Mouse (Mus musculus) erythroblast, embryonic 14.5 days (primary cell): Measurements from ENCODE around the gene Optc. TPM values are rescaled to one million over a fixed set of nuclear protein-coding genes. Genes with fewer than 3 reads are reported as not detected.

ENCODE experiments used
- H3K27me3 ChIP-seq: 2 replicates; pipeline ENCODE4 v1.6.1; 2012; ENCODE audit warnings: inconsistent platforms; ENCODE audit not compliant: control insufficient read depth
- H3K36me3 ChIP-seq: 2 replicates; pipeline ENCODE4 v1.6.1; 2012; ENCODE audit warnings: mild to moderate bottlenecking, inconsistent platforms; ENCODE audit not compliant: control insufficient read depth
- H3K4me1 ChIP-seq: 2 replicates; pipeline ENCODE4 v1.6.1; 2012; ENCODE audit warnings: inconsistent platforms; ENCODE audit not compliant: control insufficient read depth
- H3K4me3 ChIP-seq: replicated peaks from 2 replicates; pipeline ENCODE3; 2012; ENCODE audit warnings: moderate library complexity, mild to moderate bottlenecking, inconsistent platforms
- H3K9me3 ChIP-seq: 2 replicates; pipeline ENCODE4 v1.6.1; 2012; ENCODE audit warnings: low read length, inconsistent platforms, mixed read lengths; ENCODE audit not compliant: control insufficient read depth
- GATA1 ChIP-seq: IDR thresholded peaks from 2 replicates; pipeline ENCODE4 v1.6.1; 2012; ENCODE audit warnings: low read length, inconsistent platforms, mixed read lengths
- TAL1 ChIP-seq: IDR thresholded peaks from 3 replicates; pipeline ENCODE4 v1.6.1; 2012; ENCODE audit warnings: low read length, inconsistent platforms, mixed read lengths
- polyA plus RNA-seq: library from polyadenylated mRNA; stranded (reverse); fragments of >175 nt; gene quantifications from 2 replicates; pipeline ENCODE4 v1.2.3, GENCODE M21; 2012

Optc gene
- polyA plus RNA-seq, 1 experiment, result not detected

GRCm38 (mm10) chr1:133859257-133859656, 48.5 kb downstream of the Optc start:
- Histone ChIP-seq H3K4me1 (peaks cover 57% of the 10 kb centered on the region), H3K4me3 (no peak overlapping the region), H3K36me3 (no peaks in the 10 kb centered on the region), H3K27me3 (peaks cover 48% of the 10 kb centered on the region), H3K9me3 (no peaks in the 10 kb centered on the region; the same call in 1 of the 2 replicates)
- no peak for TF ChIP-seq GATA1
- TF ChIP-seq TAL1, result no peak

GRCm38 (mm10) chr1:133857781-133858180, 50.0 kb downstream of the Optc start:
- Histone ChIP-seq H3K4me3 (no peak overlapping the region), H3K36me3 (no peaks in the 10 kb centered on the region), H3K4me1 (peaks cover 49% of the 10 kb centered on the region), H3K9me3 (no peaks in the 10 kb centered on the region; the same call in 1 of the 2 replicates), H3K27me3 (peaks cover 53% of the 10 kb centered on the region)
- TF ChIP-seq TAL1, result no peak
- TF ChIP-seq GATA1, result no peak

GRCm38 (mm10) chr1:133857171-133857570, 50.6 kb downstream of the Optc start:
- TF ChIP-seq TAL1 (no peak), GATA1 (no peak)
- Histone ChIP-seq H3K4me3 (no peak overlapping the region), H3K4me1 (peaks cover 49% of the 10 kb centered on the region), H3K27me3 (peaks cover 59% of the 10 kb centered on the region), H3K9me3 (no peaks in the 10 kb centered on the region; the same call in 1 of the 2 replicates), H3K36me3 (no peaks in the 10 kb centered on the region)

GRCm38 (mm10) chr1:133856655-133857054, 51.1 kb downstream of the Optc start:
- Histone ChIP-seq H3K4me3 (no peak overlapping the region), H3K9me3 (no peaks in the 10 kb centered on the region; the same call in 1 of the 2 replicates), H3K4me1 (peaks cover 49% of the 10 kb centered on the region), H3K36me3 (no peaks in the 10 kb centered on the region), H3K27me3 (peaks cover 63% of the 10 kb centered on the region)
- TF ChIP-seq TAL1 (no peak), GATA1 (no peak)

GRCm38 (mm10) chr1:133856133-133856541, 51.7 kb downstream of the Optc start:
- H3K9me3 ChIP-seq, result no peaks in the 10 kb centered on the region; the same call in 1 of the 2 replicates
- no peak for TF ChIP-seq TAL1
- no peak for TF ChIP-seq GATA1
- peaks cover 49% of the 10 kb centered on the region for H3K4me1 ChIP-seq
- peaks cover 66% of the 10 kb centered on the region for H3K27me3 ChIP-seq
- H3K4me3 ChIP-seq, result no peak overlapping the region
- no peaks in the 10 kb centered on the region for H3K36me3 ChIP-seq

- peaks cover 68% of the 10 kb centered on the region for H3K27me3 ChIP-seq
- H3K4me1 ChIP-seq, result peaks cover 46% of the 10 kb centered on the region
- TF ChIP-seq GATA1 (no peak), TAL1 (no peak)
- no peaks in the 10 kb centered on the region for H3K36me3 ChIP-seq
- H3K9me3 ChIP-seq, result no peaks in the 10 kb centered on the region; the same call in 1 of the 2 replicates
- H3K4me3 ChIP-seq, result no peak overlapping the region
Observed at GRCm38 (mm10) chr1:133855274-133856017, 52.4 kb downstream of the Optc start.

- peaks cover 68% of the 10 kb centered on the region for H3K27me3 ChIP-seq
- H3K4me3 ChIP-seq, result peak overlapping the region; percentile 32
Observed at GRCm38 (mm10) chr1:133854421-133855273, 53.2 kb downstream of the Optc start.

More at GRCm38 (mm10) chr1:133854421-133855273, 53.2 kb downstream of the Optc start:
- TF ChIP-seq TAL1 (no peak), GATA1 (no peak)
- Histone ChIP-seq H3K9me3 (no peaks in the 10 kb centered on the region; the same call in 1 of the 2 replicates), H3K36me3 (no peaks in the 10 kb centered on the region), H3K4me1 (peaks cover 42% of the 10 kb centered on the region)

Other genes with a start within 250 kb of the Optc start
- gene Zbed6, start 247.1 kb downstream of the Optc start, polyA plus RNA-seq, result not detected in 2 replicates
- gene Gm38394, start 246.7 kb downstream of the Optc start, polyA plus RNA-seq, result 0.02 and 0.04 TPM in 2 replicates
- 0.03 and 0.04 TPM in 2 replicates for gene Lax1, start 217.9 kb downstream of the Optc start, polyA plus RNA-seq
- gene Atp2b4, start 107.0 kb downstream of the Optc start, polyA plus RNA-seq, result 6.4 and 7.7 TPM in 2 replicates
- gene Prelp, start 13.4 kb upstream of the Optc start, polyA plus RNA-seq, result not detected in 2 replicates
- gene Fmod, start 129.3 kb upstream of the Optc start, polyA plus RNA-seq, result not detected in 2 replicates
- 13.2 and 14.8 TPM in 2 replicates for gene Btg2, start 171.1 kb upstream of the Optc start, polyA plus RNA-seq
- gene Chit1, start 203.2 kb upstream of the Optc start, polyA plus RNA-seq, result not detected in 2 replicates